Mouse (Mus musculus): Measurements from ENCODE around the gene Carns1. TPM values are rescaled to one million over a fixed set of nuclear protein-coding genes. Genes with fewer than 3 reads are reported as not detected.

Carns1 gene
- total RNA-seq, 2 experiments from 2014 or later = 1.5 to 2.5 TPM

DNA sequence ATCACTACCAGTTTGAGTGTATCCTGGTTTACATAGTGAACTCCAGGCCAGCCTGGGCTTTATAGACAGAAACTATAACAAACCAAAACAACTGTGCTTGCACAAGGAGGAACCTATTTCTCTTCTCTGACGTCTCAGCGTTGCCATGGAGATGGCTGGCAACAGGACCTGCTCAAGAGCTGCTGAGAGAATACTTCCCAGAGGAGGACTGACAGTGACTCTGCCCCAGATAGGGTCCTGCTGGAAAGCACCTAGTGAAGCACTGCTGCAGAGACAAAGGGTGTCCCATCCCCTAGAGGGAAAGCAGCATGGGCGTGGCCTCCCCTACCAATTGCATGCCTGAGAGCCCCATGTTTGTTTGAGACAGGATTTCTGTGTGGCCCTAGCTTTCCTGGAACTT lies 6.6 kb upstream of the Carns1 start:
- no peak for ATAC-seq (replicated peaks; ENCODE audit: low FRiP score, poor library complexity, severe bottlenecking)

DNA sequence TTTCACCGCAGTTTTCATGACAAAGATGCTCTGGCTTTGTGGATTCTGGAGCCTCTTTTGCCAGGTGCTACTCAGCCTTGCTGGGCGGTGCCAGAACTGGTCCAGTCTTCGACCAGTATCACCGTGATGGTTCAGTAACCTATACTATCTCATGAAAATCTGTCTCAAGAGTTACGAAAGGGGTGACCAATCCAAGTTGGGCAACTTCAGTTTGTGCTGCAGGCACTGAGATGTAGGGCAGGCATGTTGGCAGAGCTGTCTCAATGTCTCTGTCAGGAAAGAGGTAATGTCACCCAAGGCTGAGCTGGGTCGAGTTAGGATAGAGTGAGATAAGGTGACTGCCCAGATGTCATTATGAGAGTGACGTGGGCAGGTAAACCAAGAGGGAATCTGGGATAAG lies 5.1 kb upstream of the Carns1 start:
- no peak for ATAC-seq (replicated peaks; ENCODE audit: low FRiP score, poor library complexity, severe bottlenecking)

DNA sequence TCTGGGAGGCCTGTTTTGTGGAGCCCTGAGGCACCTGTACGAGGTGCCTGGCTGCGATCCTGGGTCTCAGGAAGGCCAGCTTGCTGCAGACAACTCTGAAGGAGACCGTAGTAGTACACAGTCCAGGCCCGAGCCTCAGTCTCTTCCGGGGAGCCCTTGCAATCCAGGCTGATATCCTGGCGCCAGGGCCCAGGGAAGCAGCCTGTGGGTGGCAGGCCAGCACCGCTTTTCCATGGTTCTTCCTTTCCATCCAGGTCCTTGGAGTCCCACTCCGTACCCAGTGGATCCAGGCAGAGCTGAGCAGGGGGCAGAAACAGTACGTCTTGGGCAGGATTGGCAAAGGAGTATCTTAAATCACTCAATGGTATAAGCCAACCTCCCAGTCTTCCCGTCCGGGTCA lies 2.4 kb downstream of the Carns1 start:
- no peak for ATAC-seq (replicated peaks; ENCODE audit: low FRiP score, poor library complexity, severe bottlenecking)

DNA sequence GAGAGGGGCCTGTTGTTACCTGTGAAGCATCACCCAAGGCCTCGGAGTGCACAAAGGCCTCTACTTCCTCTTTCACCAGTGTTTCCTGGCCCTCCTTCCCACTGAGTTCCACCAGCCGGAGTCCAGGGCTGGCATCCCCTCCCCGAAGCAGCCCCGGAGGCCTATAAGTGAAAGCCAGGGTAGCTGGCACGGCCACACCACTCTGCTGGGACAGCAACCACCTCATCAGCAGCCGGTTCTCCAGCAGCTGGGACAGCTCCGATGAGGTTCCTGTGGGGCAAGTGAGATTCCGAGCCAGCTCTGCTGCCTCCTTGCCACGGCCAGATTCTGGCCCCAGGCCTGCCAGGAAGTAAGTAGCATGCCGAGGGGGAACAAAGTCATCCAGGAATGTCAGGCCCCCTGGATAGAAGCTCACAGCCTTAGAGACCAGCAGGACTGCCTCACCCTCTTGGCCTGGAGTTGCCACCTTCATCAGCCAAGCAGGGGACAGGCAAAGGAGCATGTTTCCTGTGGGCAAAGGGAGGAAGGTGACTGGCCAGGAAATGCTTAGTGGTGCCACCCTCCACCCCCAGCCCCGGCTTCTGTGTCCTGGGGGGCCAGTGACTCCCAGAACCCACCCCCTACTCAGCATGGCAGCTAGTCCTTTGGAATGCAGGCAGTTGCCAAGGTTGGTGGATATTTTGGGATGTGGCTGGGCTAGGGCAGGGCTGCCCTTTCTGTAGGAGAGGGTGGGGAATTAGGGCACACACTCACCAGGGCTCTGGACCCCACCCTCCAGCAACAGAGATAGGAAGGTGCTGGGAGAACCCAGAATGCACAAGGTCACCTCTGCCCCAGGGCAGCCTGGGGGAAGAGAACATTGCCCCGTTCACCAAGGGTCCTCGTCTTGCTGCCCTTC lies 3.6 kb downstream of the Carns1 start:
- no peak for ATAC-seq (replicated peaks; ENCODE audit: low FRiP score, poor library complexity, severe bottlenecking)

DNA sequence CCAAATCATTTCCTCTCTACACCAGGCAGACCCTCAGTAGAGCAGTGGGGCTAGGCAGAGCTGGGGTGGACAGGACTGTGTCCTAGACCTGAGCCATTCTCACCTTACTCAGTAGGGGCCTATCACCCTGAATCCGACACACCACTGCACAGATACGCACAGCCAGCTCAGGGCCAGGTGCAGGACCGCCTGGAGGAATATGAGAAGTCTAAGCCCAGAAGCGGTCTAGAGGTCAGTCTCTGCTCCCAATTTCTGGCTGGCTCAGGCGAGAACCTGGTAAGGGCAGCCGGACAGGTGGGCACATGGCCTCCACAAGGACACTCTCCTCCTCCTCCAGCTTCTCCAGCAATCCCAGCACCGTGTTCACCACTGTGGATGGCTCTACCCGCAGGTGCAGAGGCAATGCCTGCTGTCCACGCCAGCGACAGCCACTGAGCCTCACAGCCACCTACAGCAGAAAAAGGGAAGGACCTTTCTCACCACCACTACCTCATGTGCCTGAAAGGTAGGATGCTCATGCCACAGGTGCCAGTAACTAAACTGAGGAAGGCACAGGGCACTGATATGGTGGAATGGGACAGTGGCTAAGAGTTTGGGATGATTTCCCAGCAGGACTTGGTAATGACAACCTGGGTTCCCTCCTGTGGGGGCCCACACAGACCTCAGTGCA lies 4.4 kb downstream of the Carns1 start:
- ATAC-seq (replicated peaks; ENCODE audit: low FRiP score, poor library complexity, severe bottlenecking) = no peak

DNA sequence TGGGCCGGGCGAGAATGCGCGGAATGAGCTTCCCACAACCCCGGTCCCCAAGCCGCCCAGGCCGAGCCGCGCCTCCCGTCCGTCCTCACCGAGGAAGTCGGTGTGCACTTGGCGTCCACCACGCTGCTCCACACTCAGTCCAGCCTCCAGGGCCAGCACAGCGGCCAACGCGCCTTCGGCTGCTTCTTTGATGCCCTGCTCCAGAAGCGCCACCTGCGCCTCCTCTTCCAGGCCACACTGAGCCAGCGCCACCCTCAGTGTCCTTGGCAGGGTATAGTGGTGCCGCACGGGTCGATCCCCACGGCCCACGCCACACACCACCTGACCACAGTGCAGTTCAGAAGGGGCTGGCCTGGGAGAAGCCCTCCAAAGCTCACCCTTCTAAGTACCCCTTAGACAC lies 5.5 kb downstream of the Carns1 start:
- peak; percentile 9; the same call in 1 of the 2 replicates for ATAC-seq (replicated peaks; ENCODE audit: low FRiP score, poor library complexity, severe bottlenecking)

DNA sequence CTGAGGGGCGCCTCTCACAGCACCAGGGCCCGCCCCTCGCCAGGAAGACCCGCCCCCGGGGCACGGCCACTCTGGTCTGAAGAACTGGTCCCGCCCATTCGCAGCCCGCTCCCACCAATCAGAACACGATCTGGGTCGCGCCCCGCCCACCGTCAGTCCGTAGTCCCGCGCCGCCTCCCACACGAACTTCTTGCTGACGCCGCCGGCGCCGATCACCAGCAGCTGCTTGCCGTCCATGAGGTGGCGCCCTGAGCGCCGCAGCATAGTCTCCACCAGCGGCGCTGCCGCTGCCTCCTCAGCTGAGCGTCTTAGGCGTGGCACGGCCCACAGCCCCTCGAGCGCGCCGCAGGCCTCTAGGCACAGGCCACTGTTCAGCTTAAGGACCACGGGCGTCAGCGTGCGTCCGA lies 5.9 kb downstream of the Carns1 start:
- ATAC-seq (replicated peaks; ENCODE audit: low FRiP score, poor library complexity, severe bottlenecking) = peak; percentile 95

DNA sequence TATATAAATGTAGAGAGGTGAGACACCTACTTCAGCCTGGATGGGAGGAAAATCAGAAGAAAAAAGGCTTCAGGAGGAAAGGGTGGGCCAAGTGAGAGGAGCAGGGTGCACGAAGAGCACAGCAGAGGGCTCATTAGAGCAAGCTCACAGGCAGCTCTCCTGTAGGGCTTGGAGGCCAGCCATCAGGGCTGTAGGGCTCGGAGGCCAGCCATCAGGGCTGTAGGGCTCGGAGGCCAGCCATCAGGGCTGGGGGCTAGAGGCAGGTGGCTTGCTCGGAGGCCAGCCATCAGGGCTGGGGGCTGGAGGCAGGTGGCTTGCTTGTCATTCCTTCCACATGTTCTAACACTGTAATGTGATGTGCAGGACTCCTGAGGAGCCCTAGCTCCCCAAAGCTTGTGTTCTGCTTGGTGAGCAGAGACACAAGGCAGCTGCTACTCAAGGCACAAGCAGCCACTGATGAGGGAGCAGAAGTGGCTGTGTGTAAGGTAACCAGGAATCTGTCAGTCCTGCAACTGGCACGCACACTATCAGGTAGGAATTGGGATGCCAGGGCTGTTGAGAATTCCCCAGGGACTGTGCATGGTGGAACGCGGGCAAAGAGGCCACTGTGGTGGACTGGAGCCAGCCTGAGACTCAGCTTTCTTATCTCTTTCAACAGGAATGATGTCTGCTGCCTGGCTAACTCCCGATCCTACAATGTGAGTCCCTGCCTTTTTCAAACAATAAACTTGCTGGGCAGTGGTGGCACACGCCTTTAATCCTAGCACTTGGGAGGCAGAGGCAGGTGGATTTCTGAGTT lies 8.4 kb downstream of the Carns1 start:
- no peak for ATAC-seq (replicated peaks; ENCODE audit: low FRiP score, poor library complexity, severe bottlenecking)

DNA sequence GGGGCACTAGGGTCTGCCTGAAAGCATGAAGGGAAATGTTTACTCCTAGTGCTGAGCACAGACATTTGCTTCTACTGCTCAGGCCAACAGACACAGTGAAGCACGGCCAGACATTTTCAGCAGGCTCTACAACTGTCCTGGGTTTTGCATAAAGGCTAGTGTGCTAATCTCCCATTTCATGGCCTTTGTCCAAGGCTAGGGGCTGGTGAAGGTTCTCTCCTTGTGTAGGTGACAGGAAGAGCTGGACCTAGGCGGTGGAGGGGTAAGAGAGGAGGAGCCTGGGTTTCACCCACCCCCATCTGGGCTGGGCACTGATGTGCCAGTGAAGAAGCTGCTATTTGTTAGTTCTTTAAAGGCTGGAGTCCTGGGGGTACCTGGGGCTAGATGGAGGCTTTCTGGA lies 10.6 kb downstream of the Carns1 start:
- no peak for ATAC-seq (replicated peaks; ENCODE audit: low FRiP score, poor library complexity, severe bottlenecking)

DNA sequence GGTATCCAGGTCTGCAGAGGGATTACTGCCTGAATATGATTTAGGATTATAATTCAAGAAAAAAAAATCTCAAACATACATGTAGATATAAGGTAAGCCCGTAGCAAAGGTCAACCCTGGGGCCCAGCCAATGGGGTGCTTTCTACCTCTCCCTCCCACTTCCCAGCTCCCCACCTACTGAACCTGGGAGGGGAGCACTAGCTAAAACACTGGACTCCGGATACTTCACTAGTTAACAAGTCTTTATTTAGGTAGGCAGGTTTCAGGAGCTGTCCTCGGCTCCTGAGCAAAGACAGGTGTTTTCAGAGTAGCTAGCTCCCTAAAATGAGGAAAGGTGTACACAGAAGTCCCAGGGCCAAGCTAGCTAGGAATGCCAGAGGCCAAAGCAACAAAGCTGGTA lies 11.2 kb downstream of the Carns1 start:
- no peak for ATAC-seq (replicated peaks; ENCODE audit: low FRiP score, poor library complexity, severe bottlenecking)

DNA sequence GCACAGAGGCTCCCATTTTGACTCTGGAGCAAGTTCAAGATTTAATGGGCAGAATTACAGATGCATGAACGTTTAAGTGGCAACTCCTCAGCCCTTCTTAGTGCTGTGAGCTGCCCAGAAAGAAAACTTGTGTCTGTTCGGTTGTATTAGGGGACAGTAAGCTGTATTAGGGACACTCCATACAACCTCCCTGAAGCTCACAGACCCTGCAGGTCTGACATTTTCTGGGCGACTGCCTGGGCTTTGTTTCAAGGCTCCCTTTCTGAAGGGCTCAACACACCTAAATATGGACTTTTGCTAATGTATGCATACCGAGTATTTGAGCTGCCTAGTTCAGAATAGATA lies 11.8 kb downstream of the Carns1 start:
- no peak for ATAC-seq (replicated peaks; ENCODE audit: low FRiP score, poor library complexity, severe bottlenecking)

DNA sequence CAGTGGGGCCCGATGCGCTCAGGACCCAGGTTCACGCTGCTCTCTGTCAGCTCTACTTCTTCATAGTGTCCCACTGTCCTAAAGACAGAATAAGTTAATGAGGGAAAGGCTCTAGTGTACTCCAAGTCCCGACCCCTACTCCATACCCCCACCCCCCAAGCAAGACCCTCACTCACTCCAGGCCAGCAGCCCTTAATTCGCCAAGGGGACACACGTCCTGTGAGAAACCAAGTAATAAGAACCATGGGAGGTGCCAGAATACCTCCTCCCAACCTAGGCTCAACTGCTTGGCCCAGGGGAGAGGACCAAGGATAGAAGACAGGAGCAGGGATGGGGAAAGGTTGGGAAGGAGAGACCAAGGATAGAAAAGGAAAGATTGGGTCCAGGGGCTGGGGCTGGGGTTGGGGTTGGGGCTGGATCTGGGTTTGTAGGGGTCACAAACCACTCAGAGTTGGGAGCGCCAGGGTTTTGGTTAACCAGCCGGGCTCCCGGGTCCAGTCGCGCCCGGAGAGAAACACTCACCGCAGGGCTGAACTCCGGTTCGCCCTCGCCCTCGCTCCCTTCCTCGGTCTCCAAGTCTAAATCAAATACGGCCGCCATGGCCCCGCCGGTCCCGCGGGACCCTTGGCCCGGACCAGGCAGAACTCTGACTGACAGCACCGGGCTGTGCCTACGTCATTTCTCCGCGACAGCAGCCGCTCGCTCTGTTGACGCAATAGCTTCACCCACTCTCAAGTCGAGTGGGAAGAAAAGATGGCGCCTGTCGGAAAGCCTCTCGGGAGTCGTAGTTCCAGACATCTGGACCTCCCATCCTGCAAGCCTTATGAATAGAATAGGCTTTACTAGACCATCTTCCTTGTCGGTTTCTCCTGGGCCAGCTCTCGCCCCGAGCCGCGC lies 12.4 kb downstream of the Carns1 start, which contains the start of gene Rps6kb2:
Gene Rps6kb2 (minus strand): TSS at position 709 of the 897 bp plus-strand sequence.
- ATAC-seq (replicated peaks; ENCODE audit: low FRiP score, poor library complexity, severe bottlenecking) = peak; percentile 88

DNA sequence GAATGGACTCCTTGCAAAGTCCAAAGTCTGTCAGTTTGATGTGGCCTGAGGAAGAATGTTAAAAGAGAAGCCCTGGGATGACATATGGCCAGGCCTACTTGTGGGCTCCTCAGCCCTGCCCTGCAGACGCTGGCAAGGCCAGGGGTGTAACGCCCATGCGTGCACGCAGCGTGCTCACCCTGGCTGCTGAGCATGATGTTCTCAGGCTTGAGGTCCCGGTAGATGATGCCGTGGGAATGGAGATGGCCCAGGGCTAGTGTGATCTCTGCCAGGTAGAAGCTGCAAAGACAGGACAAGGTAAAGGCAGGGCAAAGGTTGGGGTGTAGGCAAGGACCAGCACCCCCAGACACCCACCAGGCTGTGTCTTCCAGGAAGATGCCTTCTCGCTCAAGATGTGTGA lies 16.2 kb downstream of the Carns1 start:
- ATAC-seq (replicated peaks; ENCODE audit: low FRiP score, poor library complexity, severe bottlenecking) = no peak

DNA sequence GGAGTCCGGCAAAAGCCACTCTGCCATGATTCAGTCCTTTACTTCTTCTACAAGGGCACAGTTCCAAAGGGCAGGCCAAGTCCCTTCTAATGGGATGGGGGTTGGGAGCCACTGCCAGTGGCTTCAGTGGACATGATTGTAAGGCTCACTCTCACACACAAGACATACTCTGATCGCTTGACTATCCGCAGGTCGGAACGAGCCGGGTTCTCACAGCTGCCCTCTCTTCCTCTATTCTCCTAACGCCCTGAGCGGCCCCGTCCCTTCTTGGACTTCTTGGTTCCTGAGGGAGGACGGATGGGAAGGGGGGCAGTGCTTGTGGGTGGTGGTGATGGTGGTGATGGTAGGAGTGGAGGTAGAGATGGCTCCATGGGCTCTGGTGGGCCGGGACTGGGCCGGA lies 18.5 kb downstream of the Carns1 start:
- ATAC-seq (replicated peaks; ENCODE audit: low FRiP score, poor library complexity, severe bottlenecking) = no peak

DNA sequence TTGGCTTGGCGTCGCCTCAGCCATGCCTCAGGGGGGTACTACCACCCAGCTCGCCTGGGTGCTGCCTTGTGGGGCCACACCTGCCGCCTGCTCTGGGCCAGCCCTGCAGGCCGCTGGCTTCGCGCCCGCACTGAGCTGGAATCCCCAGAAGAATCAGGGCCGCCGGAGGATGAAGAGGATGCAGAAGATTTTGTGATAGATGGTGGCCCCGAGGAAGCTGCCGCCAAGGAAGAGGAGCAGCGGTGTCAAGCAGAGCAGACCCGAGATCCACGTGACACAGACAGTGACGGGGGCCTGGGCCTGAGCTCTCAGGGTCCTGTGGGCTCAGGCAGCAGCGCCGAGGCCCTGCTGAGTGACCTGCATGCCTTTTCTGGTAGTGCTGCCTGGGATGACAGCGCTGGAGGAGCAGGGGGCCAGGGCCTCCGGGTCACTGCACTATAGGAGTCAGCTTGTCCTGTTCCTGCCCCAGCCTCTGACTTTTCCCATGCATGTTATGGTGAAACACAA lies 19.2 kb downstream of the Carns1 start:
- no peak for ATAC-seq (replicated peaks; ENCODE audit: low FRiP score, poor library complexity, severe bottlenecking)

DNA sequence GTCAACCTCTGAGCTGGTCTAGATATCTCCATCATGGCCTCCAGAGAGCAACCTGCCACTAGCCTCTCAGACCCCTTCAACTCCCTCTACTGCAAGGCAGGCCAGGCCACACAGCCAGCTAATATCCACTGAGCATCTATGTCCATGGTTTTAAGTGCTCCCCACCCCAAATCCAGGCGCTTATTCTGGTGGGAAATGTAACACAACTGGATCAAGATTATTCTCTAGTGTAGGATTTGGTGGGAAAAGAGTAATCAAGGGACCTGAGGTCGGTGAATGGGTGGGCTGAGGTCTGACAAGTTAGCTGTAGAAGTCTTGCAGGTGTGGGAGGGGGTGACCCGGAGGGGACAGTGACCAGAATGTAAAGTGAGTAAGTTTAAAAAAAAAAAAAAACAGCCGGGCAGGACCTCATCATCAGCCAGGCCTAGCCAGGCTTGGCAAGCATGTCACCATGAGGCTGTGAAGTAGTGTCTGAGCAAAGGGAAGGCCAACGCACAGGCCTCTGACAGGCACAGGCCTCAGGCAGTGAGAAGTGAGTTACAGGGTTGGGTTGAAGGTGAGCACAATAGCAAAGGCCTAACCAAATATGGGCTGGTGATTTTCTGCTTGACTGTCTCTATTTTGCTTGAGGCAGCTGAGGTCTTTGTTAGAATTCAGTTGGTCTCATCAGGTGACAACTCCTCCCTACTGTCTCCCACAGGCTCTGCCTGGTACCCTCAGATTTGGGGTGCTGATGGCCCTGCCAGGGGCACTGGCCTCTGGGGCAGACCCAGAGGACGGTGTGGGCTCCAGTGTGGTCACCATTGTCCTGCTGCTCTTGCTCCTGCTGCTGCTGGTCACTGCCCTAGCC lies 19.8 kb downstream of the Carns1 start:
- ATAC-seq (replicated peaks; ENCODE audit: low FRiP score, poor library complexity, severe bottlenecking) = no peak

DNA sequence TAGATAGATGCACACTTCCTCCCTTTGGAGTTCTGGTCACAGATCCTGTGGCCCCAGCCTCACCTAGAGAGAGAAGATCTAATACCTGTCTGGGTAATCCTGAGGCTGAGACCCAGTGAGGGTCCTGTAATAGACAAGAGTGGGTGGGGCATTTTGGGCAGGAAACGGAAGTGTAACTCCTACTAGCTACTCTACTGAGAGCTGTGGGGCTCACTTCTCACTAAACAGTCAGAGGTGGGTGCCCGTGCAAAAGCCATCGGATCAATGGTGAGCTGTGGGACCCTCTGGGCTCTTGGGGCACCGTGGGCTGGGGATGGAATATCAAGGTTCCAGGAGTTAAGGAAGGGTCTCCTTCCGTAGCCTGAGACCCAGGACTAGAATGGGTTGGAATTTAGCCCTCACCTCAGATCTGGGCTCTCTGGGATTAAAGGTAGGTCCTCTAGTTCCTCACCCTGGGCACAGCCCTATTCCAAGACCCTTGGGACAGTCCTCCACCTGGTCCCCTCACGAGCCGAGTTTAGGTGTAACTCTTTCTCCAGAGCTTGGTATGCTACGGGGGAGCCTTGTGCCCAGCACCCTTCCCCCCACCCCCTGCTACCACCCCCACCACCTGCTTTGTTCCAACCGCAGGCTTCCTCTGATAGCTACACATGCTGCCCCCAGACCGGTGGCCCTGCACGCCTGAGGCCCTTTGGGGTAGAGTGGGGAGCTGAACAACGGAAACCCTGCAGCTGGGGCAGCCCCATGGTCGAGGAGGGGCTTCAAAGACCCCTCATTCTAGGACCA lies 20.6 kb downstream of the Carns1 start:
- no peak for ATAC-seq (replicated peaks; ENCODE audit: low FRiP score, poor library complexity, severe bottlenecking)

DNA sequence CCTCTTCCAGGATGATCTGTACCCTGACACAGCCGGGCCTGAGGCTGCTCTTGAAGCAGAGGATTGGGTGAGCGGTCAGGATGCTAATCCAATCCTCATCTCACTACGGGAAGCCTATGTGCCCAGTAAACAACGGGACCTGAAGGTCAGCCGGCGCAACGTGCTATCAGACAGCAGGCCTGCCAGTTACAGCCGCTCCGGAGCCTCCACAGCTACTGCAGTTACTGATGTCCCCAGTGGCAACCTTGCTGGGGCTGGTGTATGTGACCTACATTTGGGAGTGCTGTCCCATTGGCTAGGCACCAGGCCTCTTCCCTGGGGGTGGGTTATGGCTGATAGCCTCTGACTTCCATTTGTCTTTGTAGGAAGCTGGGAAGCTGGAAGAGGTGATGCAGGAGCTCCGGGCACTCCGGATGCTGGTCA lies 22.0 kb downstream of the Carns1 start, which contains the start of gene Ptprcap:
Gene Ptprcap (plus strand): TSS at position 373 of the 423 bp plus-strand sequence.
- no peak for ATAC-seq (replicated peaks; ENCODE audit: low FRiP score, poor library complexity, severe bottlenecking)
